Mouse (Mus musculus): ENCODE data around the gene Col24a1. TPM values are rescaled to one million over a fixed set of nuclear protein-coding genes. Genes with fewer than 3 reads are reported as not detected.

Col24a1 gene
- polyA plus RNA-seq, 1 experiment from 2014 or later = 2.3 TPM

DNA sequence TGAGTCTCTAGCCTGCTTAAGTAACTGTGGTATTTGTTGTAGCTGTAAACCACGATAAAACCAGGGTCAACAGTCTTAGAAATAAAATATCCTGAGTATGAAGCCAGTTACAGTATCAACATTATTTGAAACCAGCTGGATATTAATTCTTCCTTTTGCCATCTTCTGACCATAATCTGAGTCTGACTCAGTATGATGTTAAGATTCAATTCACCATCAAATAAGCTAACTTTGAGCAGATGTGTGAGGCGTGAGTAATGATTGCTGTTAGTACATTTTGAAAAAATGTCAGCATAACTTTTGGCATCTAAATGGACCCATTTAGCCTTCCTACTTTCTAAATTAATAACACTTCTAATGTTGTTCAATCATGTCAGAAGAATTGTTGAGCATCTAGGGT, 230.0 kb downstream of the Col24a1 start:
- Histone ChIP-seq H3K9ac (ENCODE audit: low read depth, low read length) (no peak overlapping the region), H3K36me3 (ENCODE audit: insufficient read depth, low read length) (no peaks in the 10 kb centered on the region), H3K27me3 (ENCODE audit: insufficient read depth, low read length) (no peaks in the 10 kb centered on the region), H3K4me2 (ENCODE audit: low read length) (no peak overlapping the region), H3K27ac (no peak overlapping the region), H3K4me1 (replicated peaks; ENCODE audit: insufficient read depth, low read length) (no peaks in the 10 kb centered on the region), H3K4me3 (replicated peaks; ENCODE audit: low read depth, low read length) (no peak overlapping the region), H3K9me3 (replicated peaks; ENCODE audit: low read length) (no peaks in the 10 kb centered on the region)
- no peak for TF ChIP-seq CTCF (IDR thresholded peaks at IDR 0.05; ENCODE audit: low read depth)
- WGBS = 79% methylated on average over 2 of the region's 2 CpGs
- DNase-seq (ENCODE audit: low spot score) (no peak), ATAC-seq (replicated peaks; ENCODE audit: low FRiP score, low read depth) (no peak)

DNA sequence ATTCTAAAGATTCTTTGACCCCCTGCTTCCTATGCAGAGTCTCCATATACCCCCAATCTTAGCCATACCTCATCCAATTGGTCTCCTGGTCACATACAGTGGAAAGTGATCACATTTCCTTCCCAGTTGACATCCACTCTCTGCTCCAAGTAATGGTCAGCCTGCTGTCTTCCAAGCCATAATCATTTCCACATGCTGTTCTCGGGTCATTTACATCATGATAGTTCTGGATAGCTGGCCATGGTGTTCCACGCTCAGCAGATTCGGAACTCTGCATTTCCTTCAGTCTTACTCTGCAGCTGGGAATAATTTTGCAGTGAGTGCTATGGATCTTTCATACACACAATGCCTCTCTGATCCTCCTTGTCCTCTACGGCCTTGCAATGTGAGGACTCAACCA, 233.0 kb downstream of the Col24a1 start:
- Histone ChIP-seq H3K4me1 (replicated peaks; ENCODE audit: insufficient read depth, low read length) (no peaks in the 10 kb centered on the region), H3K4me3 (replicated peaks; ENCODE audit: low read depth, low read length) (no peak overlapping the region), H3K9ac (ENCODE audit: low read depth, low read length) (no peak overlapping the region), H3K4me2 (ENCODE audit: low read length) (no peak overlapping the region), H3K27ac (no peak overlapping the region), H3K36me3 (ENCODE audit: insufficient read depth, low read length) (no peaks in the 10 kb centered on the region), H3K27me3 (ENCODE audit: insufficient read depth, low read length) (no peaks in the 10 kb centered on the region), H3K9me3 (replicated peaks; ENCODE audit: low read length) (no peaks in the 10 kb centered on the region)
- ATAC-seq (replicated peaks; ENCODE audit: low FRiP score, low read depth) = no peak
- TF ChIP-seq CTCF (IDR thresholded peaks at IDR 0.05; ENCODE audit: low read depth) = no peak
- 87% methylated on average over 4 of the region's 4 CpGs for WGBS
- no peak for DNase-seq (ENCODE audit: low spot score)

GRCm38 (mm10) chr3:145537870-145538269, 245.6 kb downstream of the Col24a1 start:
- H3K27ac ChIP-seq = no peak overlapping the region
- no peak overlapping the region for H3K4me2 ChIP-seq (ENCODE audit: low read length)
- H3K9ac ChIP-seq (ENCODE audit: low read depth, low read length) = no peak overlapping the region
- DNase-seq (ENCODE audit: low spot score) (no peak), ATAC-seq (replicated peaks; ENCODE audit: low FRiP score, low read depth) (no peak)
- no peak for TF ChIP-seq CTCF (IDR thresholded peaks at IDR 0.05; ENCODE audit: low read depth)
- H3K9me3 ChIP-seq (replicated peaks; ENCODE audit: low read length) = no peaks in the 10 kb centered on the region
- H3K27me3 ChIP-seq (ENCODE audit: insufficient read depth, low read length) = no peaks in the 10 kb centered on the region
- no peaks in the 10 kb centered on the region for H3K4me1 ChIP-seq (replicated peaks; ENCODE audit: insufficient read depth, low read length)
- 90% methylated on average over 1 of the region's 1 CpGs for WGBS
- no peak overlapping the region for H3K4me3 ChIP-seq (replicated peaks; ENCODE audit: low read depth, low read length)
- H3K36me3 ChIP-seq (ENCODE audit: insufficient read depth, low read length) = no peaks in the 10 kb centered on the region

GRCm38 (mm10) chr3:145548441-145549415, 256.5 kb downstream of the Col24a1 start:
- H3K4me2 ChIP-seq (ENCODE audit: low read length) = no peak overlapping the region
- no peaks in the 10 kb centered on the region for H3K36me3 ChIP-seq (ENCODE audit: insufficient read depth, low read length)
- ATAC-seq (replicated peaks; ENCODE audit: low FRiP score, low read depth) = no peak
- H3K9me3 ChIP-seq (replicated peaks; ENCODE audit: low read length) = no peaks in the 10 kb centered on the region
- H3K9ac ChIP-seq (ENCODE audit: low read depth, low read length) = no peak overlapping the region
- no peaks in the 10 kb centered on the region for H3K4me1 ChIP-seq (replicated peaks; ENCODE audit: insufficient read depth, low read length)
- no peak for DNase-seq (ENCODE audit: low spot score)
- no peak overlapping the region for H3K27ac ChIP-seq
- H3K27me3 ChIP-seq (ENCODE audit: insufficient read depth, low read length) = no peaks in the 10 kb centered on the region
- no peak for TF ChIP-seq CTCF (IDR thresholded peaks at IDR 0.05; ENCODE audit: low read depth)
- H3K4me3 ChIP-seq (replicated peaks; ENCODE audit: low read depth, low read length) = no peak overlapping the region
- 75% methylated on average over 10 of the region's 10 CpGs for WGBS

- Histone ChIP-seq H3K9me3 (replicated peaks; ENCODE audit: low read length) (no peaks in the 10 kb centered on the region), H3K4me1 (replicated peaks; ENCODE audit: insufficient read depth, low read length) (no peaks in the 10 kb centered on the region), H3K9ac (ENCODE audit: low read depth, low read length) (no peak overlapping the region), H3K27ac (no peak overlapping the region), H3K4me3 (replicated peaks; ENCODE audit: low read depth, low read length) (no peak overlapping the region), H3K36me3 (ENCODE audit: insufficient read depth, low read length) (no peaks in the 10 kb centered on the region), H3K27me3 (ENCODE audit: insufficient read depth, low read length) (no peaks in the 10 kb centered on the region), H3K4me2 (ENCODE audit: low read length) (no peak overlapping the region)
- ATAC-seq (replicated peaks; ENCODE audit: low FRiP score, low read depth) = no peak
- no peak for DNase-seq (ENCODE audit: low spot score)
- TF ChIP-seq CTCF (IDR thresholded peaks at IDR 0.05; ENCODE audit: low read depth) = no peak
- WGBS = 81% methylated on average over 3 of the region's 3 CpGs
These were observed 257.9 kb downstream of the Col24a1 start for GRCm38 (mm10) chr3:145550216-145550615.

GRCm38 (mm10) chr3:145554388-145554787, 262.1 kb downstream of the Col24a1 start:
- H3K4me3 ChIP-seq (replicated peaks; ENCODE audit: low read depth, low read length) = no peak overlapping the region

More at GRCm38 (mm10) chr3:145554388-145554787, 262.1 kb downstream of the Col24a1 start:
- DNase-seq (ENCODE audit: low spot score) (no peak), ATAC-seq (replicated peaks; ENCODE audit: low FRiP score, low read depth) (no peak)
- Histone ChIP-seq H3K27ac (no peak overlapping the region), H3K9me3 (replicated peaks; ENCODE audit: low read length) (no peaks in the 10 kb centered on the region), H3K27me3 (ENCODE audit: insufficient read depth, low read length) (no peaks in the 10 kb centered on the region), H3K9ac (ENCODE audit: low read depth, low read length) (no peak overlapping the region), H3K4me1 (replicated peaks; ENCODE audit: insufficient read depth, low read length) (no peaks in the 10 kb centered on the region), H3K4me2 (ENCODE audit: low read length) (no peak overlapping the region), H3K36me3 (ENCODE audit: insufficient read depth, low read length) (no peaks in the 10 kb centered on the region)
- no peak for TF ChIP-seq CTCF (IDR thresholded peaks at IDR 0.05; ENCODE audit: low read depth)
- WGBS = 73% methylated on average over 2 of the region's 2 CpGs

Measured in kidney, postnatal 0 days (tissue).